Mouse (Mus musculus) heart, embryonic 16.5 days (tissue): ENCODE results near the gene Noxa1. TPM values are rescaled to one million over a fixed set of nuclear protein-coding genes. Genes with fewer than 3 reads are reported as not detected.
A peak's percentile ranks its signal among the peaks of the same experiment; 100 is the strongest.

ENCODE experiments used
- ATAC-seq: fragments of 200-750 bp; cut with Nextera tagmentation; replicated peaks from 2 replicates; pipeline ENCODE4 v1.8.0; 2017; ENCODE audit warnings: moderate number of reproducible peaks; ENCODE audit not compliant: insufficient read depth, low FRiP score; ENCODE audit errors: extremely low read depth
- H3K27ac ChIP-seq: fragments of 300-500 bp; sonication (generic); 2 replicates; pipeline ENCODE4 v1.5.1; 2014; ENCODE audit warnings: mild to moderate bottlenecking, low read length, control low read depth, moderate library complexity
- H3K27me3 ChIP-seq: fragments of 300-500 bp; sonication (generic); 2 replicates; pipeline ENCODE4 v1.6.1; 2014; ENCODE audit warnings: low read length, mixed read lengths; ENCODE audit not compliant: control insufficient read depth, insufficient read depth
- H3K36me3 ChIP-seq: fragments of 300-500 bp; sonication (generic); 2 replicates; pipeline ENCODE4 v1.6.1; 2014; ENCODE audit not compliant: control insufficient read depth, insufficient read depth
- H3K4me1 ChIP-seq: fragments of 300-500 bp; sonication (generic); 2 replicates; pipeline ENCODE4 v1.6.1; 2014; ENCODE audit warnings: low read length, mixed read lengths; ENCODE audit not compliant: control insufficient read depth, insufficient read depth
- H3K4me2 ChIP-seq: fragments of 300-500 bp; sonication (generic); 2 replicates; pipeline ENCODE4 v1.6.1; 2014; ENCODE audit warnings: low read depth, mild to moderate bottlenecking, control low read depth, low read length
- H3K4me3 ChIP-seq: fragments of 300-500 bp; sonication (generic); 2 replicates; pipeline ENCODE4 v1.5.1; 2014; ENCODE audit warnings: mild to moderate bottlenecking, control low read depth, low read length
- H3K9ac ChIP-seq: fragments of 300-500 bp; sonication (generic); 2 replicates; pipeline ENCODE4 v1.6.1; 2014; ENCODE audit warnings: low read length, control low read depth
- H3K9me3 ChIP-seq: fragments of 300-500 bp; sonication (generic); replicated peaks from 2 replicates; pipeline ENCODE4 v1.6.1; 2016; ENCODE audit warnings: low read length; ENCODE audit not compliant: control insufficient read depth
- WGBS: fragments of 180-500 bp; shearing (Covaris S2); extraction: QIAGEN DNeasy Blood & Tissue Kit; methylation state at CpG from one replicate; pipeline ENCODE4 v1.1.7; 2014; 5-methylcytosine and 5-hydroxymethylcytosine counted together
- polyA plus RNA-seq: library from polyadenylated mRNA; unstranded; fragments of >200 nt; fragmentation: Nextera tagmentation; extraction: Ambion mirVana; gene quantifications from 2 replicates; pipeline ENCODE4 v1.2.1, GENCODE M21; 2015

Noxa1 gene
- polyA plus RNA-seq, 1 experiment from 2014 or later, result not detected

- peaks cover 19% of the 10 kb centered on the region for H3K4me1 ChIP-seq
- no peaks in the 10 kb centered on the region for H3K9me3 ChIP-seq
- peak; percentile 35; the same call in 1 of the 2 replicates for ATAC-seq
- no peak overlapping the region for H3K9ac ChIP-seq
- H3K36me3 ChIP-seq, result no peaks in the 10 kb centered on the region
- 42% methylated on average over 3 of the region's 3 CpGs for WGBS
- peak overlapping the region; percentile 79 for H3K27ac ChIP-seq
- H3K4me2 ChIP-seq, result no peak overlapping the region
- no peak overlapping the region for H3K4me3 ChIP-seq
- H3K27me3 ChIP-seq, result no peaks in the 10 kb centered on the region
These were observed 11.1 kb upstream of the Noxa1 start for GRCm38 (mm10) chr2:25106045-25106444.

DNA sequence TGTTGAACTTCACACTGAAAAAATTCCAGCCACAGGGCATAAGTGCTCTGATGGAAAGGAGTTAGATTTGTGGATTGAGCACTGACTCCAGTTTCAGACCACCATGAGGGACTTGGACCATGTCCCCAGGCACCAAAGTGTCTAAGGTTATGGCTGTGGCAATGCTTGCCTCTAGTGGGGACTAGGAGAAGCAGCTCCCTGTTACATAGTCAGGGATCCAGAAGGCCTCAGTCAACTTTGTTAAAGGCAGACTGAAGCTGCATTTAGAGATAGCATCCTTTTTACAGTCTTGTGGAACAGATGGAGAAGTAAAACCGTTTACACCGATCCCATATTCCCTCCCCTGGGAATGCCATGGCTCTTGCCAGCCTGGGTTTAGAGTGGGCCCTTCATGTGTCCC is 9.2 kb upstream of the Noxa1 start:
- no peaks in the 10 kb centered on the region for H3K9me3 ChIP-seq
- H3K36me3 ChIP-seq, result no peaks in the 10 kb centered on the region
- no peak for ATAC-seq
- no peak overlapping the region for H3K9ac ChIP-seq
- no peak overlapping the region for H3K27ac ChIP-seq
- H3K27me3 ChIP-seq, result no peaks in the 10 kb centered on the region
- H3K4me1 ChIP-seq, result peaks cover 16% of the 10 kb centered on the region
- 78% methylated on average over 2 of the region's 2 CpGs for WGBS
- H3K4me2 ChIP-seq, result no peak overlapping the region
- H3K4me3 ChIP-seq, result no peak overlapping the region

DNA sequence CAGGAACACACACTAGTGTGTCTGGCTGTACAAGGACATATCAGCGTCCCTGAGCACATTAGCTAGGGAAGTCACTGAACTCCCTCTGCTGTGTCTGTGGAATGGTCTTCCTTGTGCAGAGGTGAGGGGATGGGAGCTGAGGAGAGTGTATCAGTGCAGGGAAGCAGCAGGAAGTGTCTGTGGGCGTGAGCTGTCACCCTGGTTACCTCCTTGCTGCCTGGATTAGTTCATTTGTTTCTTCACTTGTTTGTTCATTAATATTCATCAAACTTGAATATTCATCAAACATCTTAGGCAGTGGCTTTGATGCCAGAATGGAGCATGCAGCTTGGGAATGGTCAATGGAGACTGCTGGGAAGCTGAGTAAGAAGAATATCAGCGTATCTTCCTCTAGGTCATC is 4.8 kb upstream of the Noxa1 start:
- no peak overlapping the region for H3K27ac ChIP-seq
- H3K27me3 ChIP-seq, result no peaks in the 10 kb centered on the region
- H3K9ac ChIP-seq, result no peak overlapping the region
- H3K4me1 ChIP-seq, result no peaks in the 10 kb centered on the region; the same call in 1 of the 2 replicates
- no peaks in the 10 kb centered on the region for H3K9me3 ChIP-seq
- H3K4me2 ChIP-seq, result no peak overlapping the region
- no peak overlapping the region for H3K4me3 ChIP-seq
- ATAC-seq, result no peak
- WGBS, result 67% methylated on average over 3 of the region's 3 CpGs
- no peaks in the 10 kb centered on the region for H3K36me3 ChIP-seq

DNA sequence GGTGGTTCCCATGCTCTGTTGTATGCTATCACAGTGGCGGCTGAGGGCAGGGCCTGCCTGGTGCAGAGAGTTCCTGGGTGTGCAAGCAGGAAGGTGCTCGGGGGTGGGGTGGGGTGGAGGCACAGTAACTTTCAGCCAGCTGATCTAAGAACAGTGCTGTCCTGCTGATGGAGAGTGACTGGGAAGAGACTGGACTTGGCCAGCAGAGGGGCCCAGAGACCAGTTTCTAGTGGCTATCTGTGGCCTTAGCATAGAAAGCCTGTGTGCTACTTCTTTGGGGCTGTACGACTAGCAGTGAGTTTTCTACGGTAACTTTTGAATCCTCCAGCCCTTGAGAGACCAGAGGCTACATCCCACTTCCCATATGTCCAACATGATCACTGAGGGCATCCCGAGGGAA is 4.0 kb upstream of the Noxa1 start:
- H3K27ac ChIP-seq, result no peak overlapping the region
- no peaks in the 10 kb centered on the region for H3K9me3 ChIP-seq
- H3K36me3 ChIP-seq, result no peaks in the 10 kb centered on the region
- no peaks in the 10 kb centered on the region; the same call in 1 of the 2 replicates for H3K4me1 ChIP-seq
- peak; percentile 47; the same call in 1 of the 2 replicates for ATAC-seq
- no peaks in the 10 kb centered on the region for H3K27me3 ChIP-seq
- H3K4me3 ChIP-seq, result no peak overlapping the region
- no peak overlapping the region for H3K4me2 ChIP-seq
- WGBS, result 41% methylated on average over 5 of the region's 5 CpGs
- H3K9ac ChIP-seq, result no peak overlapping the region

- no peak overlapping the region for H3K4me3 ChIP-seq
- 59% methylated on average over 3 of the region's 3 CpGs for WGBS
These were observed 3.2 kb upstream of the Noxa1 start for GRCm38 (mm10) chr2:25098005-25098615.

DNA sequence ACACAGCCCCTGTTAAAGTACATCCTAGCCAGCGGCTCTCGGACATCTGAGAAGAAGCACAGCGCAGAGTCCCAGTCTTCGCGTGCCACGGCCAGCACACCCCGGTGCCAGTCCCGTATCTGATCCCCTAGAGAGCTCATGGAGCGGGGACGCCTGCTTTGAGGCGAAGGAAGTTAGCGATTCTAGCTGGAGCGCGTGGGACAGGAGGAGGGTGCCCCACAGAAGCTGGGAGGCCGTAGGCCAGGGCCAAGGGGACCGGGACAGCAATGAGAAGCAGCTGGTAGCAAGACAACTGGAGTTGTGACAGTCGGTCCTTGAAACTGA is 202 bp downstream of the Noxa1 start:
- no peaks in the 10 kb centered on the region for H3K9me3 ChIP-seq
- H3K4me3 ChIP-seq, result no peak overlapping the region
- H3K27ac ChIP-seq, result no peak overlapping the region
- H3K4me1 ChIP-seq, result no peaks in the 10 kb centered on the region; the same call in 1 of the 2 replicates
- ATAC-seq, result no peak; the same call in 1 of the 2 replicates
- no peak overlapping the region for H3K9ac ChIP-seq
- 34% methylated on average over 17 of the region's 17 CpGs for WGBS
- peaks cover 6% of the 10 kb centered on the region for H3K27me3 ChIP-seq
- H3K36me3 ChIP-seq, result no peaks in the 10 kb centered on the region
- peak overlapping the region; percentile 28; the same call in 1 of the 2 replicates for H3K4me2 ChIP-seq

More at GRCm38 (mm10) chr2:25098005-25098615, 3.2 kb upstream of the Noxa1 start:
- ATAC-seq, result no peak
- Histone ChIP-seq H3K9ac (no peak overlapping the region), H3K36me3 (no peaks in the 10 kb centered on the region), H3K9me3 (no peaks in the 10 kb centered on the region), H3K27ac (no peak overlapping the region), H3K4me2 (no peak overlapping the region), H3K27me3 (peaks cover 5% of the 10 kb centered on the region), H3K4me1 (no peaks in the 10 kb centered on the region; the same call in 1 of the 2 replicates)

- H3K27ac ChIP-seq, result no peak overlapping the region
- H3K9me3 ChIP-seq, result no peaks in the 10 kb centered on the region
- peaks cover 5% of the 10 kb centered on the region for H3K27me3 ChIP-seq
- no peak overlapping the region for H3K4me3 ChIP-seq
- 77% methylated on average over 3 of the region's 3 CpGs for WGBS
- ATAC-seq, result no peak
- H3K4me2 ChIP-seq, result no peak overlapping the region
- H3K9ac ChIP-seq, result no peak overlapping the region
- no peaks in the 10 kb centered on the region for H3K36me3 ChIP-seq
- H3K4me1 ChIP-seq, result no peaks in the 10 kb centered on the region
These were observed 6.3 kb downstream of the Noxa1 start for GRCm38 (mm10) chr2:25088636-25089035.

- H3K36me3 ChIP-seq, result no peaks in the 10 kb centered on the region
- no peaks in the 10 kb centered on the region for H3K27me3 ChIP-seq
- 57% methylated on average over 2 of the region's 2 CpGs for WGBS
- H3K4me1 ChIP-seq, result no peaks in the 10 kb centered on the region
- no peak overlapping the region for H3K4me2 ChIP-seq
- H3K9ac ChIP-seq, result no peak overlapping the region
- no peak overlapping the region for H3K4me3 ChIP-seq
- no peak for ATAC-seq
- no peak overlapping the region for H3K27ac ChIP-seq
- no peaks in the 10 kb centered on the region for H3K9me3 ChIP-seq
These were observed 7.1 kb downstream of the Noxa1 start for GRCm38 (mm10) chr2:25087842-25088241.

GRCm38 (mm10) chr2:25085571-25085970 is 9.4 kb downstream of the Noxa1 start:
- no peak overlapping the region for H3K27ac ChIP-seq
- no peaks in the 10 kb centered on the region for H3K4me1 ChIP-seq
- H3K9me3 ChIP-seq, result no peaks in the 10 kb centered on the region
- H3K4me3 ChIP-seq, result no peak overlapping the region
- H3K4me2 ChIP-seq, result no peak overlapping the region
- H3K9ac ChIP-seq, result no peak overlapping the region
- 89% methylated on average over 5 of the region's 5 CpGs for WGBS
- ATAC-seq, result no peak
- H3K27me3 ChIP-seq, result no peaks in the 10 kb centered on the region; the same call in 1 of the 2 replicates
- H3K36me3 ChIP-seq, result no peaks in the 10 kb centered on the region
